Mouse (Mus musculus) liver, postnatal 0 days (tissue): ENCODE data around the gene Rusc1.

Experiments used
- CTCF ChIP-seq: sonication (generic); IDR thresholded peaks from 2 replicates; pipeline ENCODE4 v1.5.1; 2016; ENCODE audit warnings: antibody characterized with exemption, low read depth
- EP300 ChIP-seq: IDR thresholded peaks from 2 replicates; pipeline ENCODE4 v1.6.1; 2016; ENCODE audit warnings: antibody characterized with exemption, low read depth, mild to moderate bottlenecking

GRCm38 (mm10) chr3:89131816-89132215, 38.7 kb upstream of the Rusc1 start:
- TF ChIP-seq EP300 (no peak), CTCF (no peak)
